In genomic region chr16:76371614-76371917, GRCm38 (mm10) we compare ENCODE assay signal across 8 mouse cellular contexts. TPM values are rescaled to one million over a fixed set of nuclear protein-coding genes. Genes with fewer than 3 reads are reported as not detected.
DNase-seq lines count a peak whose midpoint lies in the region; ATAC-seq lines count a peak whose summit lies in the region.

No protein-coding gene starts in this region.

- peak overlapping the region; percentile 40 for H3K4me2 ChIP-seq in neural tube, embryonic 11.5 days (ENCODE audit: low read depth)
- peak overlapping the region; percentile 72 for H3K4me2 ChIP-seq in limb, embryonic 13.5 days (replicated peaks)
- H3K4me2 ChIP-seq in stomach, embryonic 16.5 days (ENCODE audit: low read depth, low read length): peak overlapping the region; percentile 59

- no peaks in the 10 kb centered on the region for H3K36me3 ChIP-seq in neural tube, embryonic 11.5 days (ENCODE audit: control insufficient read depth, insufficient read depth, low read length)
- peaks cover 6% of the 10 kb centered on the region; the same call in 1 of the 2 replicates for H3K36me3 ChIP-seq in limb, embryonic 13.5 days
- H3K36me3 ChIP-seq in stomach, embryonic 16.5 days (ENCODE audit: control insufficient read depth, insufficient read depth, low read length): no peaks in the 10 kb centered on the region

- peak overlapping the region; percentile 92 for H3K9ac ChIP-seq in neural tube, embryonic 11.5 days (ENCODE audit: low read length)
- H3K9ac ChIP-seq in limb, embryonic 13.5 days: peak overlapping the region; percentile 97
- peak overlapping the region; percentile 100 for H3K9ac ChIP-seq in stomach, embryonic 16.5 days (ENCODE audit: low read length)

- WGBS in neural tube, embryonic 11.5 days: 3% methylated on average over 7 of the region's 7 CpGs
- 1% methylated on average over 7 of the region's 7 CpGs for WGBS in limb, embryonic 13.5 days
- under 1% methylated on average over 7 of the region's 7 CpGs for WGBS in stomach, embryonic 16.5 days

- no peak for ATAC-seq in CD4-positive, CD25-positive, alpha-beta regulatory T cell, adult 4 months
- no peak for ATAC-seq in neural tube, embryonic 11.5 days (ENCODE audit: insufficient read depth, low FRiP score, low TSS enrichment)
- ATAC-seq in limb, embryonic 13.5 days (ENCODE audit: low FRiP score, low read depth): no peak
- ATAC-seq in stomach, embryonic 16.5 days (ENCODE audit: insufficient read depth, low FRiP score): no peak

- peaks cover 10% of the 10 kb centered on the region; the same call in 1 of the 2 replicates for H3K4me1 ChIP-seq in neural tube, embryonic 11.5 days (ENCODE audit: control insufficient read depth, insufficient read depth, low read length)
- H3K4me1 ChIP-seq in limb, embryonic 13.5 days: peaks cover 20% of the 10 kb centered on the region
- peaks cover 32% of the 10 kb centered on the region for H3K4me1 ChIP-seq in stomach, embryonic 16.5 days (ENCODE audit: control insufficient read depth, insufficient read depth, low read length)

- no peaks in the 10 kb centered on the region for H3K27me3 ChIP-seq in neural tube, embryonic 11.5 days (ENCODE audit: control insufficient read depth, insufficient read depth, low read length)
- no peaks in the 10 kb centered on the region for H3K27me3 ChIP-seq in limb, embryonic 13.5 days
- H3K27me3 ChIP-seq in stomach, embryonic 16.5 days (ENCODE audit: control insufficient read depth, insufficient read depth, low read length): no peaks in the 10 kb centered on the region

- H3K27ac ChIP-seq in neural tube, embryonic 11.5 days (ENCODE audit: low read depth, low read length): no peak overlapping the region
- H3K27ac ChIP-seq in limb, embryonic 13.5 days: peak overlapping the region; percentile 99
- no peak overlapping the region for H3K27ac ChIP-seq in stomach, embryonic 16.5 days (ENCODE audit: low read length)

- no peaks in the 10 kb centered on the region for H3K9me3 ChIP-seq in neural tube, embryonic 11.5 days (ENCODE audit: control insufficient read depth, low read length)
- H3K9me3 ChIP-seq in limb, embryonic 13.5 days: no peaks in the 10 kb centered on the region
- no peaks in the 10 kb centered on the region for H3K9me3 ChIP-seq in stomach, embryonic 16.5 days (replicated peaks; ENCODE audit: control insufficient read depth, low read length)

- peak overlapping the region; percentile 79 for H3K4me3 ChIP-seq in neural tube, embryonic 11.5 days (ENCODE audit: low read depth, low read length)
- peak overlapping the region; percentile 85 for H3K4me3 ChIP-seq in limb, embryonic 13.5 days
- peak overlapping the region; percentile 83 for H3K4me3 ChIP-seq in stomach, embryonic 16.5 days (replicated peaks; ENCODE audit: low read length)

- DNase-seq in CD4-positive, CD25-positive, alpha-beta regulatory T cell, adult 2 months (ENCODE audit: low read depth, low spot score): peak; percentile 26
- no peak for DNase-seq in neural tube, embryonic 11.5 days (ENCODE audit: low spot score)
- no peak for DNase-seq in neural tube, embryonic 10.5 days (ENCODE audit: extremely low spot score, low spot score)
- DNase-seq in right cerebral cortex, postnatal 36 days (ENCODE audit: low spot score in 2 of 2): no peak
- DNase-seq in layer of hippocampus, postnatal 10 days (ENCODE audit: low spot score in 2 of 2): no peak

RNA-seq across cellular contexts. Expression of gene Nrip1, which starts 2.1 kb away (rescaled TPM):
- polyA plus RNA-seq in CD4-positive, CD25-positive, alpha-beta regulatory T cell, adult 4 months (2017; shearing (Covaris generic)): 10 to 100 TPM; 42.3 to 52.8 TPM
- 37.7 and 40.2 TPM in 2 replicates for polyA plus RNA-seq in neural tube, embryonic 11.5 days (2014; fragmentation: Nextera tagmentation; extraction: Ambion mirVana)
- 37.8 and 39.4 TPM in 2 replicates for polyA plus RNA-seq in limb, embryonic 13.5 days (2015; fragmentation: Nextera tagmentation; extraction: Ambion mirVana)
- polyA plus RNA-seq in stomach, embryonic 16.5 days (2015; fragmentation: Nextera tagmentation; extraction: Ambion mirVana): 34.6 and 34.8 TPM in 2 replicates
- total RNA-seq in layer of hippocampus, postnatal 10 days (2021): 10 to 100 TPM; 53.2 to 59.2 TPM
